Mouse (Mus musculus): ENCODE data around the gene Arntl. TPM values are rescaled to one million over a fixed set of nuclear protein-coding genes. Genes with fewer than 3 reads are reported as not detected.

The Arntl gene
- polyA plus RNA-seq (2014; fragmentation: Nextera tagmentation; extraction: Ambion mirVana) = 7.9 TPM in 2 replicates

DNA sequence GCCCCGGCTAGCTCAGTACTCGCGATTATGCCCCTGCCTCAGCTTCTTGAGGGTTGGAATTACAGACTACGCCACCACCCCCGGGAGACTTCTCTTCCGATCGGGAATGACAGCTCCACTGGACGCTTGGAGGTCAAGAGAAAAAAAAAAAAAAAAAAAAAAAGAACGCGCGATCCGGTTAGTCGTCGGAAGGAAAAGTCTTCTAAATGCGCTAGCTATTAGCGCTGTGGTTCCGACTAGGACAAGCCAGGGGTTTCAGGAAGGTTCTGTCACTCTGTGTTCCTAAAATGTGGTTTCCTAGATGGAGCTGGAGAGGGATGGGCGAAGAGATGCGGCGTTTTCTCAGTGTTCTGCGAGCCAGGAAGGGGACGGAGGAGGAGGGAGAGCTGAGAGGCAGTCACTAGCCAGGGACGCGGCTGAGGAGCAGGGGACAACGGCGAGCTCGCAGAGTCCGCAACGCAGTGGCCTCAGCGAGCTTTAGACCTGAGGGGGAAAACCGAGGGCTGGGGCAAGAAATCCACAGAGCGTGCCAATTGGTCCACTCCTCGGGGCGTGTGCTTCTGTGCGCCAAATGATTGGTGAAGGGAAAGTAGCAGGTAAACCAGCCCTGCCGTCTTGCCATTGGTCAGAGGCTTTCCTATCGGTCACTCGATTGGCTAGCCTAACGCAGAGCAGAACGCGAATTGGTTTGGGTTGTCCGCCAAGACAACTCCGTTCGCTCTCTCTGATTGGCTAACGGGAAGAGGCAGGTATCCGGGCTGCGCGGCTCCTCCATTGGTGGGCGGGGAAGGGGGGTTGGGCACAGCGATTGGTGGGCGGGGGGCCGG is at the start of gene Arntl:
Gene Arntl (plus strand): TSS at position 822 of the 827 bp plus-strand sequence.
- ATAC-seq (replicated peaks; ENCODE audit: low FRiP score, low TSS enrichment, low read depth) = peak; percentile 99
- Histone ChIP-seq H3K36me3 (ENCODE audit: control insufficient read depth, insufficient read depth, low read length) (no peaks in the 10 kb centered on the region), H3K27me3 (replicated peaks; ENCODE audit: control insufficient read depth, insufficient read depth, low read length) (peaks cover 54% of the 10 kb centered on the region), H3K27ac (ENCODE audit: low read depth) (peak within 1 kb of the TSS; percentile 36; the same call in 1 of the 2 replicates), H3K9me3 (ENCODE audit: control insufficient read depth, low read length) (no peaks in the 10 kb centered on the region), H3K9ac (ENCODE audit: low read length) (peak within 1 kb of the TSS; percentile 57), H3K4me2 (ENCODE audit: low read length) (peak within 1 kb of the TSS; percentile 87), H3K4me1 (replicated peaks; ENCODE audit: control insufficient read depth, insufficient read depth, low read length) (peaks cover 8% of the 10 kb centered on the region), H3K4me3 (ENCODE audit: low read depth, low read length) (peak within 1 kb of the TSS; percentile 66)
- WGBS = under 1% methylated on average over 52 of the region's 52 CpGs
- peak; percentile 96 for DNase-seq (ENCODE audit: low spot score)

DNA sequence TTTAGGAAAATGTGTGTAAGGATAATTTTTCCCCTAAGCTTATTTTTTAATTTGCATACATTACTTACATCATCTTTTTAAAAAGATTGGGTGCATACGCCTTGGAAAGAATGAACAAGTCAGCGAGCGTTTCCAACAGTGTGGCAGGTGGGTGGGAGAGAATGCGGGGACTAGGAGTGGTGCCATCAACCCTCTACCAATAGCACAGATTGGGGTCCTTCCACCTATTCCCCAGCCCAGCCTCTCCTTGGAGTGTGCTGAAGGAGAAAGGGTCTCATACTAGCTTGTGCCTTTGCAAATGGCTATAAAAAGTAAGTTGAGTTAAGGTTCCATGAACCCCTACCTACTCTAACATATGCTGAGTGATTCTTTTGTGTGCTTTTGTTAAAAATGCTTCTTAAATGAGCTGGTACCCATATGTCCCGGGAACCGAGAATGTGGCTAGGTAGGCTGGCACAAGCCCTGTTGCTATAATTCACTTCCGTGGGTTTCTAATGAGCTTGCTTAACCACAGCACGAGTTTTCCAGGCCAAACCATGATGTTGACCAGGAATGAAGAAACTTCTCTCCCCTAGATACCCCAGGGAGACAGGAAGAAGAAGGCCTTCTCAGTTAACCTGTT is 46.1 kb upstream of the Arntl start:
- ATAC-seq (replicated peaks; ENCODE audit: low FRiP score, low TSS enrichment, low read depth) (no peak), DNase-seq (ENCODE audit: low spot score) (no peak)
- H3K9ac ChIP-seq (ENCODE audit: low read length) = no peak overlapping the region
- H3K36me3 ChIP-seq (ENCODE audit: control insufficient read depth, insufficient read depth, low read length) = no peaks in the 10 kb centered on the region
- H3K27me3 ChIP-seq (replicated peaks; ENCODE audit: control insufficient read depth, insufficient read depth, low read length) = no peaks in the 10 kb centered on the region
- H3K4me1 ChIP-seq (replicated peaks; ENCODE audit: control insufficient read depth, insufficient read depth, low read length) = no peaks in the 10 kb centered on the region
- H3K9me3 ChIP-seq (ENCODE audit: control insufficient read depth, low read length) = no peaks in the 10 kb centered on the region
- H3K4me2 ChIP-seq (ENCODE audit: low read length) = no peak overlapping the region
- no peak overlapping the region for H3K27ac ChIP-seq (ENCODE audit: low read depth)
- WGBS = 86% methylated on average over 8 of the region's 8 CpGs
- no peak overlapping the region for H3K4me3 ChIP-seq (ENCODE audit: low read depth, low read length)

DNA sequence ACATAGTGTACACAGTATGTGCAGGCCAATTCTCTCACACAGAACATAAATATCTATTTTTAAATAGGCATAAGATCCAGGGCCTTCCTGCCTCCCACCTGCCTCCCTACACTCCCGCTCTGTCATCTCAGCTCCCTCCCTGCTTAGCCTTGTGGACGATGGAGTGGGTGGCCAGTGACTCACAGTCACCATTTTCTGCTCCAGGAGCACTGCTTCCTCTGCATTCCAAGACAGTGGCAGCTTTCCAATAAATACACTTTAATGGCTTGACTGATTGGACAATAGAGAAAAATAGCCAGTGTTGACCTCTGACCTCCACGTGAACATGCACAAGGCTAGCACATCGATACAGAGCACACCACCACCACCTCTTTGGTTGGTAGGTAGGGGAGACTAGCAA is 42.5 kb upstream of the Arntl start:
- Histone ChIP-seq H3K4me1 (replicated peaks; ENCODE audit: control insufficient read depth, insufficient read depth, low read length) (no peaks in the 10 kb centered on the region), H3K27me3 (replicated peaks; ENCODE audit: control insufficient read depth, insufficient read depth, low read length) (no peaks in the 10 kb centered on the region)
- no peak for ATAC-seq (replicated peaks; ENCODE audit: low FRiP score, low TSS enrichment, low read depth)

DNA sequence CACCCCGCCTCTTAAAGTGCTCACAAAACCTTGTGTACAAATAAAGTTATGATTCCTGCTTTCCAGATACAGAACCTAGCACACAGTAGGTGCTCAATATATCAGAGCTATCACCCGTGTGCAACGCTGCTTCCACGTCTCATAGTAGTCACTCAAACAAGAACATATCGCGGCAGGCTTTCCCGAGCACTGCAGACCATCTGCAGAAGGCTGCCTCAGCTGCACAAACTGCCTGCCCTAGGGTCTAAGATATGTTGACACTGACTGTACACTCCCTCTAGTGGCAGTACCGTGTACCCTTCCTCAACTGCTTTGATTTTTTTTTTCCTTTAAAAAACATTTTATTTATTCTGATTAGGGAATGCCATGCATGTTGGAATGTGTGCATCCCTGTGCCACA is 40.2 kb upstream of the Arntl start:
- WGBS = 46% methylated on average over 8 of the region's 8 CpGs
- peak; percentile 58; the same call in 1 of the 2 replicates for ATAC-seq (replicated peaks; ENCODE audit: low FRiP score, low TSS enrichment, low read depth)
- no peak for DNase-seq (ENCODE audit: low spot score)

More for the DNA sequence above, 42.5 kb upstream of the Arntl start:
- Histone ChIP-seq H3K9ac (ENCODE audit: low read length) (no peak overlapping the region), H3K27ac (ENCODE audit: low read depth) (no peak overlapping the region), H3K4me3 (ENCODE audit: low read depth, low read length) (no peak overlapping the region), H3K9me3 (ENCODE audit: control insufficient read depth, low read length) (no peaks in the 10 kb centered on the region), H3K36me3 (ENCODE audit: control insufficient read depth, insufficient read depth, low read length) (no peaks in the 10 kb centered on the region), H3K4me2 (ENCODE audit: low read length) (no peak overlapping the region)
- no peak for DNase-seq (ENCODE audit: low spot score)
- WGBS = 66% methylated on average over 4 of the region's 4 CpGs

DNA sequence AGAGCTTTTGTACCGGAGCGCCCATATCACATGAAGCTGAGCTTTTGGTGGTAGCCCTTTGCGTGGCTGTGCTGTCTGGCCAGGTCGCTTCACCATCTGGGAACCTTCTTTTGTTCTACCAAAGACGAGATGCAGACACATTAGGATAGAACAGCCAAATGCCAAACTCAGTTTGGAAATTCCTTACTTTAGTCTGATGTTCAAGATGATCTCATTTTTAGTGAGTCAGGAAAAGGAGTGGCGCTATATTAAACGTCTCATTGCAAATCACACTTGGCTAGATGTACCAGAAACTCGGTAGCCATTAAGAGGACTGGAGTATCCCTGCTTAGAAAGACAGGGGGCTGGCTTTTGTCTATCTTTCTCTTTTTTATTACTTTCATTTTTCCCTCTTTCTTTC is 38.7 kb upstream of the Arntl start:
- Histone ChIP-seq H3K27ac (ENCODE audit: low read depth) (no peak overlapping the region), H3K9me3 (ENCODE audit: control insufficient read depth, low read length) (no peaks in the 10 kb centered on the region), H3K4me2 (ENCODE audit: low read length) (no peak overlapping the region), H3K9ac (ENCODE audit: low read length) (no peak overlapping the region), H3K27me3 (replicated peaks; ENCODE audit: control insufficient read depth, insufficient read depth, low read length) (no peaks in the 10 kb centered on the region), H3K4me1 (replicated peaks; ENCODE audit: control insufficient read depth, insufficient read depth, low read length) (no peaks in the 10 kb centered on the region), H3K4me3 (ENCODE audit: low read depth, low read length) (no peak overlapping the region), H3K36me3 (ENCODE audit: control insufficient read depth, insufficient read depth, low read length) (no peaks in the 10 kb centered on the region)
- no peak for ATAC-seq (replicated peaks; ENCODE audit: low FRiP score, low TSS enrichment, low read depth)
- no peak for DNase-seq (ENCODE audit: low spot score)
- WGBS = 70% methylated on average over 8 of the region's 8 CpGs

More for the DNA sequence above, 40.2 kb upstream of the Arntl start:
- no peak overlapping the region for H3K4me2 ChIP-seq (ENCODE audit: low read length)
- no peak overlapping the region for H3K27ac ChIP-seq (ENCODE audit: low read depth)
- H3K4me1 ChIP-seq (replicated peaks; ENCODE audit: control insufficient read depth, insufficient read depth, low read length) = no peaks in the 10 kb centered on the region
- H3K36me3 ChIP-seq (ENCODE audit: control insufficient read depth, insufficient read depth, low read length) = no peaks in the 10 kb centered on the region
- H3K4me3 ChIP-seq (ENCODE audit: low read depth, low read length) = no peak overlapping the region
- H3K9ac ChIP-seq (ENCODE audit: low read length) = no peak overlapping the region
- H3K27me3 ChIP-seq (replicated peaks; ENCODE audit: control insufficient read depth, insufficient read depth, low read length) = no peaks in the 10 kb centered on the region
- H3K9me3 ChIP-seq (ENCODE audit: control insufficient read depth, low read length) = no peaks in the 10 kb centered on the region

DNA sequence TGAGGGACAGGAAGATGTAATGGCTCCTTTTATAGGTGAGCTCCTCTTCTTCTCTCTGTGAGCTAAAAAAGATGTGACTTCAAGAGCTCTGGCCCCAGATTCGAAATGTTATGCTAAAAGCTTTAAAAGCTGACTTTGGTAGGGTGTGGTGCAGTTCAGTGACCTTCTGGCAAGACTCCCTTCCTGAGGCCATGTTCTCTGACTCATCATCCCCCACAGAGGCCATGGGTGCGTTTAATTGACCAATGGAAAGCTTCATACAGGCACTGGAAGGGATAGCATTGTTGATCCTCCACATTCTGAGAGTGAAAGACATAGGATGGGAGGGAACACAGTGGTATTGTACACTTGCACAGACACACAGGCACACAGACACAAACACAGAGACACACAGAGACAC is 34.8 kb upstream of the Arntl start:
- no peak overlapping the region for H3K4me2 ChIP-seq (ENCODE audit: low read length)
- 75% methylated on average over 2 of the region's 2 CpGs for WGBS
- H3K27ac ChIP-seq (ENCODE audit: low read depth) = no peak overlapping the region
- ATAC-seq (replicated peaks; ENCODE audit: low FRiP score, low TSS enrichment, low read depth) (no peak), DNase-seq (ENCODE audit: low spot score) (no peak)
- no peaks in the 10 kb centered on the region for H3K4me1 ChIP-seq (replicated peaks; ENCODE audit: control insufficient read depth, insufficient read depth, low read length)
- H3K4me3 ChIP-seq (ENCODE audit: low read depth, low read length) = no peak overlapping the region
- no peak overlapping the region for H3K9ac ChIP-seq (ENCODE audit: low read length)
- no peaks in the 10 kb centered on the region for H3K27me3 ChIP-seq (replicated peaks; ENCODE audit: control insufficient read depth, insufficient read depth, low read length)
- H3K36me3 ChIP-seq (ENCODE audit: control insufficient read depth, insufficient read depth, low read length) = no peaks in the 10 kb centered on the region
- no peaks in the 10 kb centered on the region for H3K9me3 ChIP-seq (ENCODE audit: control insufficient read depth, low read length)

DNA sequence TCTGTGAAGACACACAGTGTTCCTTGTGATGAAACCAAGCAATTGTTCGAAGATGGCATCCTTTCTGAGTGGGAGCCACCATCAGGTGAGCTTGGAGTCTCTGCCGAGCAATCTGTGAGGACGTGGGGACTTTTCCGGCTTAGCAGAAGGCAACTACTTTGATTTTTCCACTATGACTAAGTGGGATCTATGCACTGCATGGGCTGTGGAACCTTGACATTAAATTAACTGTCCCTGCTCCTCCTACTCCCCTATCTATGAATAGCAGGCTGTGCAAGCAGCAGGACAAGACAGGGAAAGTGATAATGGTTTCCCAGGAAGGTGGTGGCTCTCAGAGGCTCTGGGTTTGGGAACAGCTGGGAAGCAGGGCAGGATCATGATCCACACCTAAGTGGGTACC is 31.8 kb upstream of the Arntl start:
- no peak for DNase-seq (ENCODE audit: low spot score)
- no peak overlapping the region for H3K4me3 ChIP-seq (ENCODE audit: low read depth, low read length)
- H3K36me3 ChIP-seq (ENCODE audit: control insufficient read depth, insufficient read depth, low read length) = no peaks in the 10 kb centered on the region
- no peak overlapping the region for H3K4me2 ChIP-seq (ENCODE audit: low read length)
- H3K4me1 ChIP-seq (replicated peaks; ENCODE audit: control insufficient read depth, insufficient read depth, low read length) = no peaks in the 10 kb centered on the region
- no peaks in the 10 kb centered on the region for H3K9me3 ChIP-seq (ENCODE audit: control insufficient read depth, low read length)
- no peak overlapping the region for H3K27ac ChIP-seq (ENCODE audit: low read depth)
- WGBS = 89% methylated on average over 4 of the region's 4 CpGs
- ATAC-seq (replicated peaks; ENCODE audit: low FRiP score, low TSS enrichment, low read depth) = no peak
- no peaks in the 10 kb centered on the region for H3K27me3 ChIP-seq (replicated peaks; ENCODE audit: control insufficient read depth, insufficient read depth, low read length)
- no peak overlapping the region for H3K9ac ChIP-seq (ENCODE audit: low read length)

DNA sequence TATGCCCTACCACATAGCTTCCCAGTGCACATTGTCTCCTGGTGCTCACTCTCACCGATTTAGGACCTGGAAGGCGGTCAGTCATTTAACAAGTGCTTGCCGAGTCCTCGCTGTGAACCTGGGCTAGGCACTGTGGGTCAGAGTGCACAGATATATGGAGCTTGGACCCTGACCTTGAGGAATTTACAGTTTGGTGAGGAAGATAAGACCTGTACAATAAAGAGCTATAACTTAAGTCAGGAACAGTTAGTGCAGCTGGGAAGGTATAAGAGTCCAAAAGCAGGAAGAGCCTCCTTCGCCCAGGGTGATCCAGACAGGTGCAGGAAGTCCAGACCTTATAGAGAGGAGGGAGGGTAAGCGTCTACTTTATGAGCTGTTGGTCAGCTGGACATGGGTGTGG is 29.2 kb upstream of the Arntl start:
- Histone ChIP-seq H3K9me3 (ENCODE audit: control insufficient read depth, low read length) (no peaks in the 10 kb centered on the region), H3K27ac (ENCODE audit: low read depth) (no peak overlapping the region), H3K4me2 (ENCODE audit: low read length) (no peak overlapping the region), H3K36me3 (ENCODE audit: control insufficient read depth, insufficient read depth, low read length) (no peaks in the 10 kb centered on the region), H3K9ac (ENCODE audit: low read length) (no peak overlapping the region), H3K4me3 (ENCODE audit: low read depth, low read length) (no peak overlapping the region), H3K27me3 (replicated peaks; ENCODE audit: control insufficient read depth, insufficient read depth, low read length) (no peaks in the 10 kb centered on the region), H3K4me1 (replicated peaks; ENCODE audit: control insufficient read depth, insufficient read depth, low read length) (no peaks in the 10 kb centered on the region)
- 0 out of 2 replicates have a peak, but pooled peaks have one; percentile 5 for ATAC-seq (replicated peaks; ENCODE audit: low FRiP score, low TSS enrichment, low read depth)
- 76% methylated on average over 6 of the region's 6 CpGs for WGBS
- no peak for DNase-seq (ENCODE audit: low spot score)
